Comparison of ENCODE assay signal across 12 mouse cellular contexts in genomic region chr6:6160645-6161426, GRCm38 (mm10). TPM values are rescaled to one million over a fixed set of nuclear protein-coding genes. Genes with fewer than 3 reads are reported as not detected.
DNase-seq lines count a peak whose midpoint lies in the region; ATAC-seq and TF ChIP-seq lines count a peak whose summit lies in the region.
"Had no signal": no experiment of that assay in that cellular context is flagged by ENCODE, and none has a peak within 500 bp of the region (broad histone marks: within the 10 kb centered on the region; RNA-seq: fewer than 3 reads in every experiment).

No protein-coding gene starts in this region.

- H3K9ac ChIP-seq in forebrain, embryonic 11.5 days (ENCODE audit: low read length) = no peak overlapping the region
- H3K9ac ChIP-seq in kidney, embryonic 15.5 days = no peak overlapping the region
- H3K9ac ChIP-seq: forebrain, embryonic 15.5 days had no signal

- H3K27ac ChIP-seq in forebrain, embryonic 10.5 days = peak overlapping the region; percentile 44; the same call in 1 of the 2 replicates
- H3K27ac ChIP-seq in forebrain, embryonic 11.5 days (ENCODE audit: low read depth, low read length) = no peak overlapping the region
- H3K27ac ChIP-seq in kidney, adult 2 months (ENCODE audit: insufficient read depth, low read depth, low read length) = no peak overlapping the region
- no peak overlapping the region for H3K27ac ChIP-seq in kidney, embryonic 15.5 days

- no peak overlapping the region for H3K4me3 ChIP-seq in forebrain, embryonic 10.5 days
- H3K4me3 ChIP-seq in forebrain, embryonic 11.5 days (ENCODE audit: low read depth, low read length) = no peak overlapping the region
- H3K4me3 ChIP-seq in kidney, adult 2 months (ENCODE audit: insufficient read depth, low read depth, low read length) = no peak overlapping the region
- H3K4me3 ChIP-seq in kidney, embryonic 15.5 days (replicated peaks) = no peak overlapping the region
- H3K4me3 ChIP-seq: embryonic facial prominence, embryonic 10.5 days; forebrain, embryonic 15.5 days; megakaryocyte, embryonic 14.5 days had no signal

- peaks cover 33% of the 10 kb centered on the region; the same call in 1 of the 2 replicates for H3K27me3 ChIP-seq in forebrain, embryonic 10.5 days (ENCODE audit: poor library complexity, severe bottlenecking)
- peaks cover 3% of the 10 kb centered on the region for H3K27me3 ChIP-seq in forebrain, embryonic 11.5 days (ENCODE audit: control insufficient read depth, insufficient read depth, low read length)
- no peaks in the 10 kb centered on the region for H3K27me3 ChIP-seq in kidney, adult 2 months (replicated peaks; ENCODE audit: control insufficient read depth, insufficient read depth, low read length)
- H3K27me3 ChIP-seq in kidney, embryonic 15.5 days = no peaks in the 10 kb centered on the region
- H3K27me3 ChIP-seq: forebrain, embryonic 15.5 days had no signal

- H3K9me3 ChIP-seq in forebrain, embryonic 10.5 days = no peaks in the 10 kb centered on the region
- H3K9me3 ChIP-seq in forebrain, embryonic 11.5 days (ENCODE audit: control insufficient read depth, low read length) = no peaks in the 10 kb centered on the region
- H3K9me3 ChIP-seq in kidney, embryonic 15.5 days (replicated peaks) = no peaks in the 10 kb centered on the region
- H3K9me3 ChIP-seq: embryonic facial prominence, embryonic 10.5 days; forebrain, embryonic 15.5 days had no signal

- H3K36me3 ChIP-seq in forebrain, embryonic 10.5 days (replicated peaks) = 0 out of 2 replicates have a peak, but pooled peaks cover 2% of the 10 kb centered on the region
- H3K36me3 ChIP-seq in forebrain, embryonic 11.5 days (ENCODE audit: control insufficient read depth, insufficient read depth, low read length) = no peaks in the 10 kb centered on the region
- H3K36me3 ChIP-seq in kidney, adult 2 months (ENCODE audit: control insufficient read depth, insufficient read depth, low read length) = no peaks in the 10 kb centered on the region
- H3K36me3 ChIP-seq in kidney, embryonic 15.5 days = no peaks in the 10 kb centered on the region
- H3K36me3 ChIP-seq: forebrain, embryonic 15.5 days had no signal

- TF ChIP-seq POLR2A in kidney, adult 2 months (IDR thresholded peaks at IDR 0.05; ENCODE audit: low read depth, low read length) = no peak
- TF ChIP-seq POLR2A in brain, embryonic 14.5 days (IDR thresholded peaks at IDR 0.05; ENCODE audit: borderline replicate concordance, extremely low read depth, insufficient read depth, insufficient read length, poor library complexity, severe bottlenecking) = no peak

- WGBS in forebrain, embryonic 10.5 days = 79% methylated on average over 7 of the region's 7 CpGs
- 90% methylated on average over 7 of the region's 7 CpGs for WGBS in forebrain, embryonic 11.5 days
- WGBS in kidney, adult 2 months = 68% methylated on average over 7 of the region's 7 CpGs
- 76% methylated on average over 7 of the region's 7 CpGs for WGBS in kidney, embryonic 15.5 days

- DNase-seq in forebrain, embryonic 10.5 days (ENCODE audit: extremely low spot score, low spot score) = no peak
- DNase-seq in forebrain, embryonic 11.5 days (ENCODE audit: low spot score) = no peak
- DNase-seq in kidney, adult 2 months = peak; percentile 70
- DNase-seq in kidney, postnatal 4 days = no peak
- DNase-seq in brain, embryonic 14.5 days (ENCODE audit: low read depth) = peak; percentile 33
- DNase-seq in thymus, postnatal 25 days = no peak
- no peak for DNase-seq in frontal cortex, postnatal 14 days (ENCODE audit: low spot score in 2 of 2)

- H3K4me1 ChIP-seq in forebrain, embryonic 10.5 days = peaks cover 52% of the 10 kb centered on the region
- H3K4me1 ChIP-seq in forebrain, embryonic 11.5 days (replicated peaks; ENCODE audit: control insufficient read depth, insufficient read depth, low read length) = peaks cover 27% of the 10 kb centered on the region
- H3K4me1 ChIP-seq in kidney, adult 2 months (ENCODE audit: control insufficient read depth, insufficient read depth, low read length) = no peaks in the 10 kb centered on the region
- peaks cover 10% of the 10 kb centered on the region for H3K4me1 ChIP-seq in kidney, embryonic 15.5 days

- TF ChIP-seq CTCF in kidney, adult 2 months (conservative IDR thresholded peaks at IDR 0.05; ENCODE audit: insufficient read depth, insufficient read length, low read depth, low read length) = no peak
- TF ChIP-seq CTCF in brain, embryonic 14.5 days (IDR thresholded peaks at IDR 0.05; ENCODE audit: borderline replicate concordance, extremely low read depth, insufficient read depth, insufficient read length) = no peak

- no peak for ATAC-seq in forebrain, embryonic 11.5 days (replicated peaks; ENCODE audit: low FRiP score)
- ATAC-seq in kidney, embryonic 15.5 days (replicated peaks; ENCODE audit: low FRiP score) = 0 out of 2 replicates have a peak, but pooled peaks have one; percentile 28
- ATAC-seq: forebrain, embryonic 15.5 days; intestine, postnatal 0 days had no signal

- H3K4me2 ChIP-seq in forebrain, embryonic 11.5 days (ENCODE audit: low read depth, low read length, severe bottlenecking) = no peak overlapping the region
- H3K4me2 ChIP-seq in kidney, embryonic 15.5 days = no peak overlapping the region
- H3K4me2 ChIP-seq: forebrain, embryonic 15.5 days had no signal

RNA-seq across cellular contexts. Expression of gene Slc25a13, which starts 56.1 kb away (rescaled TPM):
- 52.5 and 54.3 TPM in 2 replicates for polyA plus RNA-seq in forebrain, embryonic 10.5 days (2016; fragmentation: Nextera tagmentation; extraction: Ambion mirVana)
- 40.8 and 41.1 TPM in 2 replicates for polyA plus RNA-seq in forebrain, embryonic 11.5 days (2014; fragmentation: Nextera tagmentation; extraction: Ambion mirVana)
- polyA plus RNA-seq in kidney, adult 2 months (2012; rRNA removed) = 35.2 and 37.8 TPM in 2 replicates
- polyA plus RNA-seq in brain, embryonic 14.5 days (2012; rRNA removed) = 4.3 and 5.0 TPM in 2 replicates
- polyA plus RNA-seq in kidney, embryonic 15.5 days (2015; fragmentation: Nextera tagmentation; extraction: Ambion mirVana) = 43.6 and 44.2 TPM in 2 replicates

Comparison
In these comparisons a context has a peak if more than half of its experiments do, and no peak if none do; other contexts are left out.
1. DNase-seq: peak in kidney, adult 2 months (single experiment) and brain, embryonic 14.5 days (single experiment); none in forebrain, embryonic 10.5 days (single experiment), forebrain, embryonic 11.5 days (single experiment), kidney, postnatal 4 days (0 of 2), thymus, postnatal 25 days (single experiment) and frontal cortex, postnatal 14 days (0 of 2).